Mouse (Mus musculus) cortical plate, adult 2 months (tissue): ENCODE results near the gene Bnip3.

Experiments
- CTCF ChIP-seq: fragments of 200-500 bp; IDR thresholded peaks from 2 replicates; pipeline ENCODE4 v1.5.1; 2011; ENCODE audit warnings: mild to moderate bottlenecking, control low read depth, low read length; ENCODE audit not compliant: insufficient read depth; ENCODE audit errors: extremely low read depth
- POLR2A ChIP-seq: fragments of 200-500 bp; IDR thresholded peaks from 2 replicates; pipeline ENCODE4 v1.6.1; 2011; ENCODE audit warnings: mild to moderate bottlenecking, low read length, control low read depth; ENCODE audit not compliant: insufficient read depth; ENCODE audit errors: extremely low read depth

DNA sequence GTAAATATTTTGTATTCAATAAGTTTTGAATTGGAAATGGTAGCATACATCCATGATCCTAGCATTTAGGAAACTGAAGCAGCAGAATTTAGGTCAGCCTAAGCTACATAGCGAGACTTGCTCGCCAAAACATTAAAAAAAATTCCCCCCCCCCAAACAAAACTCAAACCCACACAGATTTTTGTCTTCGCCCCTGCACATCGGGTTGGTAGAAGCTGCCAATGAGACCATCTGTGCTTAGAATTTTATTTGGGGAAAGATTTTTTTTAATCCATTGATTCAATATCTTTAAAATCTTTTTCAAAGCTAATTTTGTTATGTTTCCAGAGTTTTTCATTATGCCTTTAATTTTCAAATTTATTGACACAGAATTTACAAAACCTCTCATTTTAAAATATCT lies 19.1 kb upstream of the Bnip3 start:
- TF ChIP-seq POLR2A: no peak
- no peak for TF ChIP-seq CTCF
